7 mouse cellular contexts compared by ENCODE assay signal in genomic region chr12:8351025-8351903, GRCm38 (mm10). TPM values are rescaled to one million over a fixed set of nuclear protein-coding genes. Genes with fewer than 3 reads are reported as not detected.
DNase-seq lines count a peak whose midpoint lies in the region; ATAC-seq and TF ChIP-seq lines count a peak whose summit lies in the region.

No protein-coding gene starts in this region.

- peak; percentile 67 to 75 for DNase-seq in B cell, adult 2 months
- DNase-seq in MN1 (ENCODE audit: low spot score) = peak; percentile 49
- no peak for DNase-seq in limb, embryonic 10.5 days (ENCODE audit: low spot score)
- no peak for DNase-seq in frontal cortex, postnatal 10 days (ENCODE audit: low spot score in 2 of 2)
- no peak for DNase-seq in forebrain, postnatal 0 days

- H3K9ac ChIP-seq in heart, embryonic 12.5 days = peak overlapping the region; percentile 39; the same call in 1 of the 2 replicates
- no peak overlapping the region for H3K9ac ChIP-seq in stomach, embryonic 16.5 days (ENCODE audit: low read length)
- no peak overlapping the region for H3K9ac ChIP-seq in forebrain, postnatal 0 days

- no peak overlapping the region for H3K4me3 ChIP-seq in heart, embryonic 12.5 days
- no peak overlapping the region for H3K4me3 ChIP-seq in limb, embryonic 10.5 days
- H3K4me3 ChIP-seq in stomach, embryonic 16.5 days (replicated peaks; ENCODE audit: low read length) = no peak overlapping the region
- no peak overlapping the region for H3K4me3 ChIP-seq in forebrain, postnatal 0 days (ENCODE audit: low read depth, low read length)

- H3K4me1 ChIP-seq in heart, embryonic 12.5 days (replicated peaks) = peaks cover 18% of the 10 kb centered on the region
- H3K4me1 ChIP-seq in limb, embryonic 10.5 days = peaks cover 29% of the 10 kb centered on the region
- H3K4me1 ChIP-seq in stomach, embryonic 16.5 days (ENCODE audit: control insufficient read depth, insufficient read depth, low read length) = peaks cover 11% of the 10 kb centered on the region; the same call in 1 of the 2 replicates
- 0 out of 2 replicates have a peak, but pooled peaks cover 5% of the 10 kb centered on the region for H3K4me1 ChIP-seq in forebrain, postnatal 0 days (ENCODE audit: insufficient read depth)

- H3K36me3 ChIP-seq in heart, embryonic 12.5 days = no peaks in the 10 kb centered on the region
- H3K36me3 ChIP-seq in limb, embryonic 10.5 days = no peaks in the 10 kb centered on the region
- H3K36me3 ChIP-seq in stomach, embryonic 16.5 days (ENCODE audit: control insufficient read depth, insufficient read depth, low read length) = no peaks in the 10 kb centered on the region
- no peaks in the 10 kb centered on the region for H3K36me3 ChIP-seq in forebrain, postnatal 0 days (ENCODE audit: insufficient read depth)

- H3K4me2 ChIP-seq in heart, embryonic 12.5 days = no peak overlapping the region
- no peak overlapping the region for H3K4me2 ChIP-seq in stomach, embryonic 16.5 days (ENCODE audit: low read depth, low read length)
- H3K4me2 ChIP-seq in forebrain, postnatal 0 days (ENCODE audit: low read depth) = no peak overlapping the region

- no peak for TF ChIP-seq CTCF in forebrain, postnatal 0 days (IDR thresholded peaks at IDR 0.05; ENCODE audit: low read depth)

- WGBS in heart, embryonic 12.5 days = 31% methylated on average over 4 of the region's 4 CpGs
- 26% methylated on average over 4 of the region's 4 CpGs for WGBS in limb, embryonic 10.5 days
- WGBS in stomach, embryonic 16.5 days = 33% methylated on average over 4 of the region's 4 CpGs
- WGBS in forebrain, postnatal 0 days = 55% methylated on average over 4 of the region's 4 CpGs

- H3K27ac ChIP-seq in heart, embryonic 12.5 days (ENCODE audit: poor library complexity, severe bottlenecking) = peak overlapping the region; percentile 21; the same call in 1 of the 2 replicates
- peak overlapping the region; percentile 69 for H3K27ac ChIP-seq in limb, embryonic 10.5 days
- H3K27ac ChIP-seq in stomach, embryonic 16.5 days (ENCODE audit: low read length) = peak overlapping the region; percentile 13
- H3K27ac ChIP-seq in forebrain, postnatal 0 days (ENCODE audit: low read depth, low read length) = no peak overlapping the region

- ATAC-seq in heart, embryonic 12.5 days (ENCODE audit: insufficient number of reproducible peaks, low FRiP score) = peak; percentile 33; the same call in 1 of the 2 replicates
- ATAC-seq in stomach, embryonic 16.5 days (ENCODE audit: insufficient read depth, low FRiP score) = no peak
- ATAC-seq in forebrain, postnatal 0 days = no peak

- H3K27me3 ChIP-seq in heart, embryonic 12.5 days (replicated peaks) = no peaks in the 10 kb centered on the region
- H3K27me3 ChIP-seq in limb, embryonic 10.5 days (ENCODE audit: low read depth, poor library complexity, severe bottlenecking) = no peaks in the 10 kb centered on the region
- H3K27me3 ChIP-seq in stomach, embryonic 16.5 days (ENCODE audit: control insufficient read depth, insufficient read depth, low read length) = no peaks in the 10 kb centered on the region
- H3K27me3 ChIP-seq in forebrain, postnatal 0 days (ENCODE audit: insufficient read depth, low read length) = no peaks in the 10 kb centered on the region

- no peaks in the 10 kb centered on the region for H3K9me3 ChIP-seq in heart, embryonic 12.5 days (replicated peaks)
- H3K9me3 ChIP-seq in limb, embryonic 10.5 days (replicated peaks) = no peaks in the 10 kb centered on the region
- H3K9me3 ChIP-seq in stomach, embryonic 16.5 days (replicated peaks; ENCODE audit: control insufficient read depth, low read length) = no peaks in the 10 kb centered on the region
- H3K9me3 ChIP-seq in forebrain, postnatal 0 days (ENCODE audit: low read length) = no peaks in the 10 kb centered on the region

RNA-seq across cellular contexts. Expression of gene Hs1bp3, which starts 38.0 kb away (rescaled TPM):
- 16.5 and 18.3 TPM in 2 replicates for polyA plus RNA-seq in heart, embryonic 12.5 days (2016; fragmentation: Nextera tagmentation; extraction: Ambion mirVana)
- polyA plus RNA-seq in limb, embryonic 10.5 days (2016; fragmentation: Nextera tagmentation; extraction: Ambion mirVana) = 18.4 and 19.5 TPM in 2 replicates
- 15.7 and 16.5 TPM in 2 replicates for polyA plus RNA-seq in stomach, embryonic 16.5 days (2015; fragmentation: Nextera tagmentation; extraction: Ambion mirVana)
- 5.5 and 7.0 TPM in 2 replicates for total RNA-seq in forebrain, postnatal 0 days (2014; rRNA removed)
- polyA plus RNA-seq in forebrain, postnatal 0 days (2015; fragmentation: Nextera tagmentation; extraction: Ambion mirVana) = 4.2 and 5.8 TPM in 2 replicates

RNA-seq across cellular contexts. Expression of gene Gdf7, which starts 49.5 kb away (rescaled TPM):
- polyA plus RNA-seq in heart, embryonic 12.5 days (2016; fragmentation: Nextera tagmentation; extraction: Ambion mirVana) = 0.24 and 0.27 TPM in 2 replicates
- polyA plus RNA-seq in limb, embryonic 10.5 days (2016; fragmentation: Nextera tagmentation; extraction: Ambion mirVana) = 0.13 and 0.14 TPM in 2 replicates
- 0.09 TPM in 1 of 2 replicates, not detected in the other for polyA plus RNA-seq in stomach, embryonic 16.5 days (2015; fragmentation: Nextera tagmentation; extraction: Ambion mirVana)
- 0.14 and 0.54 TPM in 2 replicates for total RNA-seq in forebrain, postnatal 0 days (2014; rRNA removed)
- 0.10 and 0.18 TPM in 2 replicates for polyA plus RNA-seq in forebrain, postnatal 0 days (2015; fragmentation: Nextera tagmentation; extraction: Ambion mirVana)

Comparison
In these comparisons a context has a peak if more than half of its experiments do, and no peak if none do; other contexts are left out.
1. DNase-seq: peak in B cell, adult 2 months (2 of 2) and MN1 (single experiment); none in limb, embryonic 10.5 days (single experiment), frontal cortex, postnatal 10 days (0 of 2) and forebrain, postnatal 0 days (single experiment).